19 mouse cellular contexts compared by ENCODE assay signal in the genomic region with DNA sequence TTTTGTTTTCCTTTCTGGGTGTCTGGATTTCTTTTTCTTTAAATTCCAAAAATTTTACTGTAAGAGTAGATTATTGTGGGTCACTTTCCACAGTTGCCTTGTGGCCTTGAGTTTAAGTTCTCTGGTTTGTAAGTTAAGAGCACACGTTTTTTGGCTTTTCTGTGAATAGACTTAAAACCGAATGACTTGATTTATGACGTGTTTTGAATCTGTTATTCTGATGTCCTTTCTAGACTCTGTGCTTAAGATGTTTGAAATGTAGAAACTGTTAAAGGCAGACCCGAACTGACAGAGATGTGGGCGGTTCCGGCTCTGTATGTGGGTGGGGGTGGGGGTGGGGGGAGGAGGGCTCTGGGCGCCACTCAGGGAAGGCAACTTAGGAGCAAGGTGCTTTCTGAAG.
DNase-seq lines count a peak whose midpoint lies in the region; ATAC-seq and TF ChIP-seq lines count a peak whose summit lies in the region.
"Had no signal": no experiment of that assay in that cellular context is flagged by ENCODE, and none has a peak within 500 bp of the region (broad histone marks: within the 10 kb centered on the region; RNA-seq: fewer than 3 reads in every experiment).

No protein-coding gene starts in this region.

- ATAC-seq in embryonic facial prominence, embryonic 13.5 days (ENCODE audit: insufficient number of reproducible peaks, insufficient read depth, low FRiP score, low TSS enrichment, low read depth): no peak
- ATAC-seq in heart, embryonic 16.5 days (replicated peaks; ENCODE audit: extremely low read depth, insufficient read depth, low FRiP score): no peak
- ATAC-seq in lung, embryonic 14.5 days (ENCODE audit: insufficient read depth): no peak
- ATAC-seq in limb, embryonic 15.5 days (ENCODE audit: insufficient number of reproducible peaks, low FRiP score, low TSS enrichment, low read depth): no peak
- ATAC-seq: hindbrain, embryonic 16.5 days; midbrain, embryonic 16.5 days; Patski had no signal

- H3K4me1 ChIP-seq in embryonic facial prominence, embryonic 13.5 days: peaks cover 91% of the 10 kb centered on the region
- H3K4me1 ChIP-seq in embryonic facial prominence, embryonic 10.5 days: peaks cover 61% of the 10 kb centered on the region
- peaks cover 78% of the 10 kb centered on the region for H3K4me1 ChIP-seq in heart, embryonic 16.5 days (ENCODE audit: control insufficient read depth, insufficient read depth, low read length)
- H3K4me1 ChIP-seq in lung, embryonic 14.5 days (ENCODE audit: insufficient read depth): peaks cover 45% of the 10 kb centered on the region
- peaks cover 74% of the 10 kb centered on the region for H3K4me1 ChIP-seq in limb, embryonic 15.5 days

- no peaks in the 10 kb centered on the region for H3K9me3 ChIP-seq in embryonic facial prominence, embryonic 13.5 days
- no peaks in the 10 kb centered on the region for H3K9me3 ChIP-seq in embryonic facial prominence, embryonic 10.5 days
- no peaks in the 10 kb centered on the region for H3K9me3 ChIP-seq in heart, embryonic 16.5 days (replicated peaks; ENCODE audit: control insufficient read depth, low read length)
- H3K9me3 ChIP-seq in lung, embryonic 14.5 days (ENCODE audit: low read depth, low read length): no peaks in the 10 kb centered on the region
- no peaks in the 10 kb centered on the region for H3K9me3 ChIP-seq in limb, embryonic 15.5 days
- H3K9me3 ChIP-seq: forebrain, embryonic 12.5 days; megakaryocyte, embryonic 14.5 days; neural tube, embryonic 12.5 days had no signal

- WGBS in embryonic facial prominence, embryonic 13.5 days: 53% methylated on average over 7 of the region's 7 CpGs
- 81% methylated on average over 7 of the region's 7 CpGs for WGBS in embryonic facial prominence, embryonic 10.5 days
- WGBS in heart, embryonic 16.5 days: 60% methylated on average over 7 of the region's 7 CpGs
- WGBS in lung, embryonic 14.5 days: 30% methylated on average over 7 of the region's 7 CpGs
- 23% methylated on average over 7 of the region's 7 CpGs for WGBS in limb, embryonic 15.5 days

- TF ChIP-seq CTCF in lung, embryonic 14.5 days (IDR thresholded peaks at IDR 0.05; ENCODE audit: low read depth): no peak

- DNase-seq in embryonic facial prominence, embryonic 10.5 days (ENCODE audit: low spot score): no peak
- no peak for DNase-seq in heart, postnatal 25 days (ENCODE audit: low spot score)
- DNase-seq in lung, embryonic 14.5 days: peak; percentile 56
- DNase-seq in lung, postnatal 36 days: no peak
- DNase-seq in urinary bladder, adult 2 months (ENCODE audit: low spot score): no peak
- DNase-seq: cerebellum, adult 11-12 months; cerebellum, postnatal 36 days; kidney, adult 18-20 months; right cerebral cortex, postnatal 14 days had no signal

- no peaks in the 10 kb centered on the region for H3K27me3 ChIP-seq in embryonic facial prominence, embryonic 13.5 days
- no peaks in the 10 kb centered on the region for H3K27me3 ChIP-seq in embryonic facial prominence, embryonic 10.5 days (replicated peaks; ENCODE audit: low read depth, poor library complexity, severe bottlenecking)
- H3K27me3 ChIP-seq in heart, embryonic 16.5 days (ENCODE audit: control insufficient read depth, insufficient read depth, low read length): no peaks in the 10 kb centered on the region
- no peaks in the 10 kb centered on the region for H3K27me3 ChIP-seq in lung, embryonic 14.5 days (ENCODE audit: insufficient read depth, low read length)
- H3K27me3 ChIP-seq in limb, embryonic 15.5 days: no peaks in the 10 kb centered on the region
- H3K27me3 ChIP-seq: neural tube, embryonic 12.5 days; Patski had no signal

- peak overlapping the region; percentile 82 for H3K4me2 ChIP-seq in embryonic facial prominence, embryonic 13.5 days
- peak overlapping the region; percentile 49; the same call in 1 of the 2 replicates for H3K4me2 ChIP-seq in heart, embryonic 16.5 days (ENCODE audit: low read depth, low read length)
- H3K4me2 ChIP-seq in lung, embryonic 14.5 days: peak overlapping the region; percentile 67
- peak overlapping the region; percentile 41 for H3K4me2 ChIP-seq in limb, embryonic 15.5 days
- H3K4me2 ChIP-seq: forebrain, embryonic 12.5 days; neural tube, embryonic 12.5 days had no signal

- H3K27ac ChIP-seq in embryonic facial prominence, embryonic 13.5 days: peak overlapping the region; percentile 86
- H3K27ac ChIP-seq in embryonic facial prominence, embryonic 10.5 days (replicated peaks): no peak overlapping the region
- peak overlapping the region; percentile 74; the same call in 1 of the 2 replicates for H3K27ac ChIP-seq in heart, embryonic 16.5 days (ENCODE audit: low read length)
- peak overlapping the region; percentile 65; the same call in 1 of the 2 replicates for H3K27ac ChIP-seq in lung, embryonic 14.5 days (ENCODE audit: low read depth)
- peak overlapping the region; percentile 89 for H3K27ac ChIP-seq in limb, embryonic 15.5 days
- H3K27ac ChIP-seq: forebrain, embryonic 12.5 days; liver, embryonic 14.5 days; neural tube, embryonic 12.5 days had no signal

- H3K9ac ChIP-seq in embryonic facial prominence, embryonic 13.5 days: peak overlapping the region; percentile 61
- peak overlapping the region; percentile 41; the same call in 1 of the 2 replicates for H3K9ac ChIP-seq in heart, embryonic 16.5 days (ENCODE audit: low read length)
- peak overlapping the region; percentile 32 for H3K9ac ChIP-seq in lung, embryonic 14.5 days
- H3K9ac ChIP-seq in limb, embryonic 15.5 days: no peak overlapping the region
- H3K9ac ChIP-seq: forebrain, embryonic 12.5 days; liver, embryonic 14.5 days; neural tube, embryonic 12.5 days had no signal

- H3K36me3 ChIP-seq in embryonic facial prominence, embryonic 13.5 days: peaks cover 21% of the 10 kb centered on the region
- H3K36me3 ChIP-seq in embryonic facial prominence, embryonic 10.5 days (replicated peaks): peaks cover 41% of the 10 kb centered on the region
- no peaks in the 10 kb centered on the region for H3K36me3 ChIP-seq in heart, embryonic 16.5 days (ENCODE audit: control insufficient read depth, insufficient read depth)
- H3K36me3 ChIP-seq in lung, embryonic 14.5 days (ENCODE audit: insufficient read depth): peaks cover 32% of the 10 kb centered on the region
- peaks cover 3% of the 10 kb centered on the region for H3K36me3 ChIP-seq in limb, embryonic 15.5 days
- H3K36me3 ChIP-seq: forebrain, embryonic 12.5 days; neural tube, embryonic 12.5 days had no signal

- H3K4me3 ChIP-seq in embryonic facial prominence, embryonic 13.5 days: peak overlapping the region; percentile 62
- H3K4me3 ChIP-seq in embryonic facial prominence, embryonic 10.5 days: no peak overlapping the region
- H3K4me3 ChIP-seq in heart, embryonic 16.5 days (ENCODE audit: low read length): no peak overlapping the region
- peak overlapping the region; percentile 18; the same call in 1 of the 2 replicates for H3K4me3 ChIP-seq in lung, embryonic 14.5 days (ENCODE audit: low read depth, low read length)
- peak overlapping the region; percentile 24 for H3K4me3 ChIP-seq in limb, embryonic 15.5 days
- H3K4me3 ChIP-seq: forebrain, embryonic 12.5 days; neural tube, embryonic 12.5 days had no signal

- intact Hi-C loops in heart, postnatal 25 days (cut with DNase I): no loop called here

Comparison
In these comparisons a context has a peak if more than half of its experiments do, and no peak if none do; other contexts are left out.
1. H3K4me3 ChIP-seq: peak in embryonic facial prominence, embryonic 13.5 days (single experiment), lung, embryonic 14.5 days (single experiment) and limb, embryonic 15.5 days (single experiment); none in embryonic facial prominence, embryonic 10.5 days (single experiment) and heart, embryonic 16.5 days (single experiment).
2. Peak in every context shown above with its lines, with median percentiles within 50 percentile points of each other: H3K4me2 ChIP-seq.